Mouse (Mus musculus) C2C12 (cell line): Measurements from ENCODE around the gene Mex3a.

ENCODE experiments used
- CEBPB ChIP-seq: IDR thresholded peaks from one replicate; pipeline ENCODE4 v1.6.1; 2011; ENCODE audit warnings: low read depth, mild to moderate bottlenecking, control low read depth, moderate library complexity
- CTCF ChIP-seq: IDR thresholded peaks from one replicate; pipeline ENCODE4 v1.5.1; 2011; ENCODE audit not compliant: control insufficient read depth, insufficient read depth, insufficient read length
- MAX ChIP-seq: IDR thresholded peaks from one replicate; pipeline ENCODE4 v1.6.1; 2011; ENCODE audit warnings: mild to moderate bottlenecking, control low read depth
- MYOG ChIP-seq: IDR thresholded peaks from one replicate; pipeline ENCODE4 v1.6.1; 2011; ENCODE audit not compliant: control insufficient read depth, insufficient read length; ENCODE audit errors: extremely low read depth
- USF1 ChIP-seq: IDR thresholded peaks from one replicate; pipeline ENCODE4 v1.6.1; 2011; ENCODE audit warnings: low read depth, mild to moderate bottlenecking, control low read depth, moderate library complexity

DNA sequence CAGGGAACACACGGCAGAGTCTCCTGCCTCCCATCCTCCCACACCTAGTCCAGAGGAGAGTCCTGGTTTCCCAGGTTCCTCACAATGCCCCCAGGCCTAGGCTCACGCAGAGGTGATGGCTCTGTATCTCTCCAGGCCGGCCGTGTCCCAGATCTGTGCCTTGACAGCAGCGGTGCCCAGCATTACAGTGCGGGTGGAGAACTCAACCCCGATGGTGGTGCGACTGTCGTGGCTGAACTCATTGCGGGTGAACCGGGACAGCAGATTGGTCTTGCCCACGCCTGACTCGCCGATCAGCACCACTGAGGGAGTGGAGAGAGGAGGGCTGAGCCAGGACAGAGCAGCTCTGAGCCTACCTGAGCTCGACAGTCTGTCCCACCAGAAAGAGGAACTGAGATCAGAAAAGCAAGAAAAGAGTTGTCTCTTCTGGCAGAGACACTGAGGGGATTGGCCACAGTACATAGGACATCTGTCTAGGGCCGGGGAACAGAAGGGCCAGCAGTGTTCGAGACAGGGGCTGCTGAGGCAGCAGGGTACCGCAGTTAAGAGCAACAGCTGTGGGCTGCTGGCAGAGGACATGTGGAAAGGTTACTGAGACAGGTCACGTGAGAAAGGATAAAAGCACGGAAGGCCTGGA lies 12.9 kb downstream of the Mex3a start:
- TF ChIP-seq CTCF (no peak), MAX (no peak), CEBPB (no peak), MYOG (no peak), USF1 (no peak)
